Mouse (Mus musculus) kidney, adult 2 months (tissue): ENCODE data around the gene Gps2.

Source experiments
- CTCF ChIP-seq: fragments of 200-500 bp; conservative IDR thresholded peaks from 2 replicates; pipeline ENCODE4 v1.5.1; 2011; ENCODE audit warnings: low read depth, mild to moderate bottlenecking, control low read depth, low read length, moderate library complexity, mixed read lengths; ENCODE audit not compliant: insufficient read depth, insufficient read length
- POLR2A ChIP-seq: fragments of 200-500 bp; IDR thresholded peaks from one replicate; pipeline ENCODE4 v1.6.1; 2011; ENCODE audit warnings: low read depth, low read length, control low read depth

GRCm38 (mm10) chr11:69910177-69910576, 3.5 kb upstream of the Gps2 start:
- TF ChIP-seq CTCF: no peak
- TF ChIP-seq POLR2A: no peak
